Mouse (Mus musculus) liver, postnatal 0 days (tissue): ENCODE data around the gene Klhl22.

Experiments
- CTCF ChIP-seq: sonication (generic); IDR thresholded peaks from 2 replicates; pipeline ENCODE4 v1.5.1; 2016; ENCODE audit warnings: antibody characterized with exemption, low read depth
- EP300 ChIP-seq: IDR thresholded peaks from 2 replicates; pipeline ENCODE4 v1.6.1; 2016; ENCODE audit warnings: antibody characterized with exemption, low read depth, mild to moderate bottlenecking

DNA sequence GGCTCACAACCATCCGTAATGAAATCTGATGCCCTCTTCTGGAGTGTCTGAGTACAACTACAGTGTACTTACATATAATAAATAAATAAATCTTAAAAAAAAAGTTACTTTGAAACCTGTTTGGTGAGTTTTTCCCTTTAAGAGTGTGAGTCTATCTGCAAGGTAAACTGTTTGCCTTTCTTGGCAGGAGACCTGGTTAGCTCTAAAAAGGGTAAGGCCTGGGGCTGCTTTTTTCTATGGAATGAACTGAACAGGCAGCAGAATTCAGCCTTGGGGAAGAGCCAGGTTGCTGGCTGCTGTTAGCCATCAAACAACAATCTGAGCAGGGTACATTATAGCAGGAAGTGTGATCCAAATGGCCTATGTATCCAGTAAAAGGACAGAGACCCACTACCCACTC lies 16.6 kb upstream of the Klhl22 start:
- TF ChIP-seq CTCF (no peak), EP300 (no peak)
